Mouse (Mus musculus): ENCODE measurements at regions not wholly inside any gene's neighbourhood (a gene's known extent, or its start where the extent isn't known, plus 50 kb on each side); places are given as distances from the start of the nearest gene placed in this dataset.

DNA sequence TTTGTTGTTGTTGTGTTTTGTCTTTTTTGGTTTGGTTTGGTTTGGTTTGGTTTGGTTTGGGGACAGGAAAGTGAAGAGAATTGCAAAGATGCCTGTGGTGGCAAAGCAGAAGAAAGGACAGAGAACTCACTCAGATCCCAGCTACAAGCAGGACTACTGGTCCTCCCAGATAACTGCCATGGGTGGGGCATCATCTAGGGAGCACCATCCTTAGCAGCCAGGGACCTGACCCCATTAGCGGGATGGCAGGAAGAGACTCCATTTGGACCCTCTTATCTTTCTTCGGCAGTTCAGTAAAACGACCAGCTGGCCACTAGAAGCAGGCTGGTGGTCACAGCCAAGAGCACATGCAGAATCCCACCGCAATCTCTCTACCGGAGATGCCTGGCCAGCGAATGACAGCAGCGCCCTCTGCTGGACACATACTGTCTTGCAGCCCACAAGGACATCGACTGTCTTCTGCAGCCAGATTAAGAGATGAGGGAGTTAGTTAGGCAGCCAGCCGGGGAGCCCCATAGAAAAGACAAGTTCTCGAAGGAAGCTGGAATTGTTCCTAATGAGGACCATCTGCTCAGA lies 119.8 kb downstream of the Gm9195 start:
- TF ChIP-seq CTCF (conservative IDR thresholded peaks at IDR 0.05; ENCODE audit: low read length) (peak; percentile 73), NANOG (IDR thresholded peaks at IDR 0.05; ENCODE audit: borderline replicate concordance, low read length) (no peak), POU5F1 (IDR thresholded peaks at IDR 0.05; ENCODE audit: borderline replicate concordance, low read length) (no peak)

Measured in E14TG2a.4 (cell line).